Mouse (Mus musculus) liver, embryonic 13.5 days (tissue): ENCODE results near the gene AI467606. TPM values are rescaled to one million over a fixed set of nuclear protein-coding genes. Genes with fewer than 3 reads are reported as not detected.

Experiments
- ATAC-seq: fragments of 200-750 bp; cut with Nextera tagmentation; 2 replicates; pipeline ENCODE4 v1.8.0; 2017; ENCODE audit warnings: low read depth, mild to moderate bottlenecking, moderate number of reproducible peaks, moderate library complexity
- DNase-seq: peaks from one replicate; pipeline ENCODE4 v3.0.0; 2022
- H3K27ac ChIP-seq: fragments of 300-500 bp; sonication (generic); 2 replicates; pipeline ENCODE4 v1.5.1; 2015; ENCODE audit warnings: moderate library complexity, mild to moderate bottlenecking, inconsistent platforms
- H3K27me3 ChIP-seq: fragments of 300-500 bp; sonication (generic); 2 replicates; pipeline ENCODE4 v1.6.1; 2015; ENCODE audit warnings: mild to moderate bottlenecking, inconsistent platforms
- H3K36me3 ChIP-seq: fragments of 300-500 bp; sonication (generic); 2 replicates; pipeline ENCODE4 v1.6.1; 2015; ENCODE audit warnings: mild to moderate bottlenecking, inconsistent platforms
- H3K4me1 ChIP-seq: fragments of 300-500 bp; sonication (generic); replicated peaks from 2 replicates; pipeline ENCODE4 v1.6.1; 2015; ENCODE audit warnings: inconsistent platforms
- H3K4me2 ChIP-seq: fragments of 300-500 bp; sonication (generic); 2 replicates; pipeline ENCODE4 v1.6.1; 2015; ENCODE audit warnings: inconsistent platforms, mild to moderate bottlenecking, moderate library complexity
- H3K4me3 ChIP-seq: fragments of 300-500 bp; sonication (generic); replicated peaks from 2 replicates; pipeline ENCODE4 v1.5.1; 2015; ENCODE audit warnings: mild to moderate bottlenecking, inconsistent platforms
- H3K9ac ChIP-seq: fragments of 300-500 bp; sonication (generic); 2 replicates; pipeline ENCODE4 v1.6.1; 2015; ENCODE audit warnings: mild to moderate bottlenecking, inconsistent platforms
- H3K9me3 ChIP-seq: fragments of 300-500 bp; sonication (generic); replicated peaks from 2 replicates; pipeline ENCODE4 v1.6.1; 2016; ENCODE audit warnings: inconsistent platforms
- WGBS: fragments of 180-500 bp; shearing (Covaris S2); methylation state at CpG from one replicate; pipeline ENCODE4 v1.1.7; 2015; ENCODE audit not compliant: insufficient replicate concordance; 5-methylcytosine and 5-hydroxymethylcytosine counted together
- polyA plus RNA-seq: library from polyadenylated mRNA; unstranded; fragments of >200 nt; fragmentation: Nextera tagmentation; extraction: Ambion mirVana; gene quantifications from 2 replicates; pipeline ENCODE4 v1.2.1, GENCODE M21; 2015

The AI467606 gene
- polyA plus RNA-seq, 1 experiment from 2014 or later, result 7.0 TPM

GRCm38 (mm10) chr7:127134821-127135447 is 43.8 kb downstream of the AI467606 start:
- H3K4me1 ChIP-seq, result peaks cover 72% of the 10 kb centered on the region
- 46% methylated on average over 11 of the region's 11 CpGs for WGBS
- DNase-seq (no peak), ATAC-seq (no peak)
- H3K4me3 ChIP-seq, result peak overlapping the region; percentile 49
- no peaks in the 10 kb centered on the region for H3K27me3 ChIP-seq
- H3K27ac ChIP-seq, result peak overlapping the region; percentile 48
- no peaks in the 10 kb centered on the region for H3K9me3 ChIP-seq
- H3K4me2 ChIP-seq, result peak overlapping the region; percentile 66
- peak overlapping the region; percentile 64; the same call in 1 of the 2 replicates for H3K9ac ChIP-seq
- peaks cover 14% of the 10 kb centered on the region; the same call in 1 of the 2 replicates for H3K36me3 ChIP-seq

DNA sequence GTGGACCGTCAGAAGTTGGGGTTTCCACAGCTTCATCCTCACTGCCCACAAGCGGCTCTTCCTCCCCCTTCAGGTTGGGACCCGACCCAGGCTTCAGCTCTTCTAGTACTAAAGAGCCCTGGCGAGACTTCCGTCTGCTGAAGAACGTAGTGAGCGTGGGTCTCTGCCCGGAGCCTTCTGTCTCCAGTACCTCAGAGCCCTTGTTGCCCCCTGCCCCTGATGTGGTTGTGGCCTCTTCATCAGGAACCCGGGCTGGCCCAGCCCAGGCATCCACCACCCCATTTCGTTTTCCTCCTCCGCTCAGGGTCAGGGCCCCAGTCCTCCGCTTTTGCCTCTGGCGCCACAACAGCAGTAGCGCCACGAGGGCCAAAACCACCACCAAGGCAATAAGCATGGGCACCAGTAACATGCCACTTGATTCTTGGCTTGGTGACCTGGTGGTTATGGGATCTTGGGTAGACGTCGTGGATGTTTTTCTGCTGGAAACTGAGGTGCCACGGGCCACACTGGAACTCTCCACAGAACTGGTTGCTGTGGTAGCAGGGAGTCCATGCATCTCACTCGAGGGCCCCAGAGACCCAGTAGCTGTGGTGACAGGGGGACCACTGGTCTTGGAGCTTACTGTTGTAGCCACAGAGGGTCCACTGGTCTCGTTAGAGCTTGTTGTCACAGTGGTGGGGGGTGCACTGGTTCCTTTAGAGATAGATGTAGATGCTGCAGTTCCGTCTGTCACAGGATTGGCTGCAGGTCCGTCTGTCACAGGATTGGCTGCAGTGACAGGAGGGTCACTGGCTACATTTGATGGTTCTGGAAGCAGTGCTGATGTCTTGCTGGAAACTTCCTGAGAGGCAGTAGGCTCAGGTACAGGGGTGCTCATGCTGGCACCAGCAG is 45.3 kb downstream of the AI467606 start:
- Histone ChIP-seq H3K4me1 (peaks cover 85% of the 10 kb centered on the region), H3K4me2 (peak overlapping the region; percentile 66), H3K9me3 (no peaks in the 10 kb centered on the region), H3K27ac (peak overlapping the region; percentile 92), H3K9ac (peak overlapping the region; percentile 64), H3K27me3 (no peaks in the 10 kb centered on the region), H3K36me3 (peaks cover 14% of the 10 kb centered on the region; the same call in 1 of the 2 replicates), H3K4me3 (peak overlapping the region; percentile 49)
- 61% methylated on average over 22 of the region's 22 CpGs for WGBS
- DNase-seq, result no peak
- no peak for ATAC-seq

- H3K27me3 ChIP-seq, result no peaks in the 10 kb centered on the region
- H3K4me1 ChIP-seq, result peaks cover 95% of the 10 kb centered on the region
- DNase-seq (peak; percentile 45), ATAC-seq (peak; percentile 67)
- H3K9me3 ChIP-seq, result no peaks in the 10 kb centered on the region
- H3K9ac ChIP-seq, result peak within 1 kb of the TSS; percentile 64
- H3K4me3 ChIP-seq, result peak within 1 kb of the TSS; percentile 49
- H3K27ac ChIP-seq, result peak within 1 kb of the TSS; percentile 92
- H3K36me3 ChIP-seq, result peaks cover 14% of the 10 kb centered on the region; the same call in 1 of the 2 replicates
- WGBS, result 17% methylated on average over 9 of the region's 9 CpGs
- peak within 1 kb of the TSS; percentile 66 for H3K4me2 ChIP-seq
Observed at GRCm38 (mm10) chr7:127137262-127138017, 46.3 kb downstream of the AI467606 start, which contains the start of gene Spn. Spn (minus strand) TSS chr7:127137823.

DNA sequence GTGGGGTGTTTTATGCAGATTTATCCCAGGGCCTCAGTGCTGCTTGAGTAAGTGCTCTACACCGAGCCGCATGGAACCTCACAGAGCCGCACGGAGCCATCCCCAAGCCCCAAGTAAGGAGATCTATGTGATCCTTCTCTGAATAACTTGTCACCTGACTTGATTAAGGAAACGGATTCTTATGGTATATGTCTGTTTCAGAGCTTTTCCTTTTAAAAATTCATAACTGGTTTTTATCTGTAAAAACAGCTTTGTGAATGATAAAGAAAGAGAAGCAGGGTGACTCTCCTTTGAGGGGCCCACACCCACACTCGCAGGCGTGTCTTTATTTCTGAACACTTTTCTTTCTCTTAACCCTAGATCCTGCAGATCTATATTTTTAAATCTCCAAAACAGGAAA is 47.9 kb downstream of the AI467606 start:
- DNase-seq, result no peak
- H3K27me3 ChIP-seq, result no peaks in the 10 kb centered on the region
- 24% methylated on average over 7 of the region's 7 CpGs for WGBS
- peak overlapping the region; percentile 50 for H3K4me2 ChIP-seq
- H3K4me3 ChIP-seq, result no peak overlapping the region
- peaks cover 8% of the 10 kb centered on the region; the same call in 1 of the 2 replicates for H3K36me3 ChIP-seq
- H3K9ac ChIP-seq, result peak overlapping the region; percentile 57; the same call in 1 of the 2 replicates
- H3K4me1 ChIP-seq, result peaks cover 99% of the 10 kb centered on the region
- ATAC-seq, result peak; percentile 72
- peak overlapping the region; percentile 94 for H3K27ac ChIP-seq
- no peaks in the 10 kb centered on the region for H3K9me3 ChIP-seq

DNA sequence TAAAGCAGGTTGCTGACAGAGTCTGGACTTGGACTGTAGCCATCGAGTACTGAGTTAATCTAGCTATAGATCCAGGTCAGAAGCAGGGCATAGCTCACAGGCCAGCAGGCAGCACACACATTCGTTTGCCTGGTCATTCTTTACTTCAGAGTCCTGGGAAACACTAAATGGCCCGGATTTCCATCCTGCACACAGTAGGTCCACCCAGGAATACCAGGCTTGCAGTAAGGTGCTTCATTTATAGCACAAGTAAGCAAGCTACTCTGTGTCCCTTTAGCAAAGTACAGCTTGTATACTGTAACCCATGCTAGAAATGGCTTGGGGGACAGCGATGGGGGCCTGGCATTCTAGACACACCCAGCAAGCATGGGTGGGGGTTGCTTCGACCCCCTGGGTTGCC is 48.4 kb downstream of the AI467606 start:
- Histone ChIP-seq H3K9me3 (no peaks in the 10 kb centered on the region), H3K27ac (peak overlapping the region; percentile 94), H3K4me2 (peak overlapping the region; percentile 50), H3K4me3 (no peak overlapping the region), H3K4me1 (peaks cover 99% of the 10 kb centered on the region), H3K36me3 (0 out of 2 replicates have a peak, but pooled peaks cover 8% of the 10 kb centered on the region), H3K9ac (peak overlapping the region; percentile 57), H3K27me3 (no peaks in the 10 kb centered on the region)
- 16% methylated on average over 5 of the region's 5 CpGs for WGBS
- DNase-seq, result no peak
- peak; percentile 45 for ATAC-seq

GRCm38 (mm10) chr7:127140623-127141404 is 49.7 kb downstream of the AI467606 start:
- H3K27me3 ChIP-seq, result no peaks in the 10 kb centered on the region
- peaks cover 97% of the 10 kb centered on the region for H3K4me1 ChIP-seq
- H3K9me3 ChIP-seq, result no peaks in the 10 kb centered on the region
- H3K27ac ChIP-seq, result peak overlapping the region; percentile 94
- no peak overlapping the region for H3K9ac ChIP-seq
- 26% methylated on average over 7 of the region's 7 CpGs for WGBS
- DNase-seq, result no peak
- H3K4me2 ChIP-seq, result no peak overlapping the region
- no peak overlapping the region for H3K4me3 ChIP-seq
- 0 out of 2 replicates have a peak, but pooled peaks cover 8% of the 10 kb centered on the region for H3K36me3 ChIP-seq
- ATAC-seq, result no peak

DNA sequence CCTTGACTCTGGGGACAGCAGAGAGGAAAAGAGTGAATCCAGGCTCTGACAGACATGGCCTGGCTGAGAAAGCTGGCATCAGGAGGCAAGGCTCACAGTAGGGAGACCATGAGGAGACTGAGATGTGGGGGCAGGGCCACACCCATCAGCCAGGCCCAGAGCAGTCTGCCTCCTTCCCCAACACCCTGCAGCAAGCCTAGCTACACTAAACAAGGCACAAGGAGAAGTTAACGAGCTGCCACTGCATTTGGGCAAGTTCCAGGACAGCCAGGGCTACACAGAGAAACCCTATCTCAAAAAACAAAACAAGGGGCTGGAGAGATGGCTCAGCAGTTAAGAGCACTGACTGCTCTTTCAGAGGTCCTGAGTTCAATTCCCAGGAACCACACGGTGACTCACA is 51.1 kb downstream of the AI467606 start:
- peak; percentile 38 for ATAC-seq
- Histone ChIP-seq H3K27ac (peak overlapping the region; percentile 94; the same call in 1 of the 2 replicates), H3K4me1 (peaks cover 90% of the 10 kb centered on the region)

GRCm38 (mm10) chr7:127142666-127143065 is 51.5 kb downstream of the AI467606 start:
- Histone ChIP-seq H3K27me3 (no peaks in the 10 kb centered on the region), H3K4me2 (no peak overlapping the region), H3K36me3 (no peaks in the 10 kb centered on the region), H3K27ac (peak overlapping the region; percentile 94), H3K4me3 (no peak overlapping the region), H3K9me3 (no peaks in the 10 kb centered on the region), H3K9ac (peak overlapping the region; percentile 12; the same call in 1 of the 2 replicates), H3K4me1 (peaks cover 86% of the 10 kb centered on the region)
- WGBS, result 51% methylated on average over 4 of the region's 4 CpGs
- DNase-seq (no peak), ATAC-seq (no peak)

More for the DNA sequence above, 51.1 kb downstream of the AI467606 start:
- H3K4me3 ChIP-seq, result no peak overlapping the region
- peak overlapping the region; percentile 12; the same call in 1 of the 2 replicates for H3K9ac ChIP-seq
- H3K9me3 ChIP-seq, result no peaks in the 10 kb centered on the region
- H3K36me3 ChIP-seq, result no peaks in the 10 kb centered on the region
- no peaks in the 10 kb centered on the region for H3K27me3 ChIP-seq
- no peak overlapping the region for H3K4me2 ChIP-seq
- no peak for DNase-seq
- WGBS, result 29% methylated on average over 2 of the region's 2 CpGs
